Mouse (Mus musculus) embryonic facial prominence, embryonic 10.5 days (tissue): ENCODE data around the gene Shb. TPM values are rescaled to one million over a fixed set of nuclear protein-coding genes. Genes with fewer than 3 reads are reported as not detected.

Experiments
- DNase-seq: peaks from one replicate; pipeline ENCODE4 v3.0.0-alpha.2; 2017; ENCODE audit warnings: low spot score
- H3K27ac ChIP-seq: fragments of 300-500 bp; sonication (generic); replicated peaks from 2 replicates; pipeline ENCODE4 v1.5.1; 2016; ENCODE audit warnings: mild to moderate bottlenecking
- H3K27me3 ChIP-seq: fragments of 300-500 bp; sonication (generic); replicated peaks from 2 replicates; pipeline ENCODE4 v1.6.1; 2016; ENCODE audit warnings: low read depth, mild to moderate bottlenecking; ENCODE audit not compliant: poor library complexity, severe bottlenecking
- H3K36me3 ChIP-seq: fragments of 300-500 bp; sonication (generic); replicated peaks from 2 replicates; pipeline ENCODE4 v1.6.1; 2016; ENCODE audit warnings: mild to moderate bottlenecking, moderate library complexity
- H3K4me1 ChIP-seq: fragments of 300-500 bp; sonication (generic); 2 replicates; pipeline ENCODE4 v1.6.1; 2016
- H3K4me3 ChIP-seq: fragments of 300-500 bp; sonication (generic); 2 replicates; pipeline ENCODE4 v1.5.1; 2016; ENCODE audit warnings: mild to moderate bottlenecking, moderate library complexity
- H3K9me3 ChIP-seq: fragments of 300-500 bp; sonication (generic); 2 replicates; pipeline ENCODE4 v1.6.1; 2016; ENCODE audit warnings: mild to moderate bottlenecking
- WGBS: fragments of 180-500 bp; shearing (Covaris S2); methylation state at CpG from one replicate; pipeline ENCODE4 v1.1.7; 2016; 5-methylcytosine and 5-hydroxymethylcytosine counted together
- polyA plus RNA-seq: library from polyadenylated mRNA; unstranded; fragments of >200 nt; fragmentation: Nextera tagmentation; extraction: Ambion mirVana; gene quantifications from 2 replicates; pipeline ENCODE4 v1.2.1, GENCODE M21; 2016

The Shb gene
- polyA plus RNA-seq, 1 experiment from 2014 or later: 3.9 TPM

DNA sequence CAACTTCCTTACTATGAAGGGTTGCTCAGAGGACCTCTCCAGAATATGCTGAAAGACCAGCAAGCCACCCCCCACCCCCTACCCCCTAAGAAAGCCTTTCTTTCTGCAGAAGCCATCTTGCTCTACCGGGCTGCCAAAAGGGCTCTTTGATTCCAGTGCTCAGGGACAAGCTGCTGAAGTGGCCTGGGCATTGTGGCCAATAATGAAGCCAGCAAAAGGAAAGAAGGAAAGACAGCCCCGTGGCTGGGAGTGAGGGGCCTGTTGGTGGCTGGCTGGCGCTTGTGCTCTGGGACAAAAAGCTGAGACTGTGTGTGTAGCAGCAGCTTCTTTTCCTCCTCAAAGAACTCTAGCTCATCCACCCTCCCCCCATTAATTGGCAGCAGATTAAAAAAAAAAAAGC is 111.5 kb downstream of the Shb start:
- Histone ChIP-seq H3K9me3 (no peaks in the 10 kb centered on the region), H3K27ac (peak overlapping the region; percentile 76; the same call in 1 of the 2 replicates), H3K4me3 (no peak overlapping the region), H3K4me1 (peaks cover 61% of the 10 kb centered on the region), H3K36me3 (0 out of 2 replicates have a peak, but pooled peaks cover 5% of the 10 kb centered on the region), H3K27me3 (peaks cover 8% of the 10 kb centered on the region; the same call in 1 of the 2 replicates)
- peak; percentile 19 for DNase-seq
- WGBS: 38% methylated on average over 3 of the region's 3 CpGs

DNA sequence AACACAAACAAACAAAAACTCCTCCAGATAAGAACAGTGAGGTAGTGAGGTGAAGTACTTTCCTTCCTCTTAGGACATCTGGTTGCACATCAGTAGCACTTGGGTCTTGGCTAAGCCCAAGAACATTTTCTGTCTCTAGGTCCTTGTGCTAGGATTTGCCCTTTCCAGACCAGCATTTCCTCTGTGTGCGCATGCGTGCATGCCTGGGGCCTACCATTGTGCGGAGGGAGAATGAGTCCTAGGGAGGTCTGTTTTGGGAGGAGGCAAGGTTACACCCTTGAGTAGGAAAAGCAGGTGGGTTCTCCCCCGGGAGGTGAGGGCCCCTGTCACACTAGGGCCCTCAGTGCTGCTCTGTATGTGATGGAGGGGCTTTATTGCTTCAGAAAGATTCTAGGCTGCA is 113.2 kb downstream of the Shb start:
- Histone ChIP-seq H3K27me3 (peaks cover 9% of the 10 kb centered on the region; the same call in 1 of the 2 replicates), H3K27ac (peak overlapping the region; percentile 0; the same call in 1 of the 2 replicates), H3K36me3 (no peaks in the 10 kb centered on the region), H3K4me1 (peaks cover 57% of the 10 kb centered on the region), H3K4me3 (no peak overlapping the region), H3K9me3 (no peaks in the 10 kb centered on the region)
- DNase-seq: no peak
- 83% methylated on average over 4 of the region's 4 CpGs for WGBS

DNA sequence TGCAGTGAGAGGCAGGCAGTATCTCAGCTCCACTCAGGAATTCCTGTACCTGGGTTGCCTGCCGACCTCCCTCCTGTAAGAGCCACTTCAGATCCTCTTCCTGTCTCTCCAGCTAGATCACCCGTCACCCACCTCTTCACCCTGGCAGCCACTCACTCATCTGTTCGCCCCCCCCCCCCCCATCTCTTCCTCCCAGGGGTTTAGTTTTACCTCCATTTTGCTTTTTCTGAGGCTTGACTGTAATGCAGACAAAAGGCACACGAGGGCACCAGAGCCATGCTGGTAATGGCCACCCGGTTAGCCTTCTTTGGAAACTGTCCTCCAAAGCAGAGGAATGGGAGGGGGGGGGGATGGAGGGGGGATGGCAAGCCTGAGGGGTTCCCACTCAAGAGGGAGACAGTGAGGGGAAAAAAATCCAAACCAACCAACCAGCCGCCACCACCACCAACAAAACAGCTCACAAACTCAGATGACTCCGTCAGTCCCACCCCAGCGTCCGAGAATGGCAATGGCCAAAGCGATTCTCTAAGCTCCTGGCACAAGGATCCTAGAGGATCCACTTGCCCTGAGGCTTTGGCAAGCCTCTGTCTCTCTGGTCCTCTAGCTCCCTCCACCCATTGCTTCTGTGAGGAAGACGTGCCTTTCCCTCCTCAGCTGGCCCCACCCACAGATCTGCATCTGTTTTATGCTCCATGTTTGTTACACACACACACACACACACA is 113.9 kb downstream of the Shb start:
- 18% methylated on average over 11 of the region's 11 CpGs for WGBS
- H3K27ac ChIP-seq: peak overlapping the region; percentile 55

DNA sequence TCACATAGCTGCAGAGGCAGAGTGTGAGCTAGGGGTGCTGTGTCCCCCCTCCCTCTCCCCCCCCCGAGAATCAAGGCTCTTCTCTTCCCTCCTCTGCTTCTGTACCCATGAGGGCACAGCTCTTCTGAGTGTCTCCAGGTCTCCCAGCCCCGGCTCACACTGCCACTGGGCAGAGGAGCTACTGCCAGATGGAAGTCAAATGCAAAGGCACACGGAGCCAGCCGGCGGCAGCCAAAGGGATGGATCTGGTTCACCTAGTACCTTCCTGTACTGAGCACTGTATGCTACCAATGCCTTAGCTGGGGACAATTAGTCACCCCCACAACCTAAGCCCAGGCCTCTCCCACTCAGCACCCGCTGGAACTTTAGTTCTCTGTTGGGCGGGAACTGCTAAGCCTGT is 116.0 kb downstream of the Shb start:
- 68% methylated on average over 7 of the region's 7 CpGs for WGBS
- H3K4me1 ChIP-seq: peaks cover 46% of the 10 kb centered on the region
- H3K36me3 ChIP-seq: no peaks in the 10 kb centered on the region
- peaks cover 9% of the 10 kb centered on the region; the same call in 1 of the 2 replicates for H3K27me3 ChIP-seq
- no peak overlapping the region for H3K27ac ChIP-seq
- H3K9me3 ChIP-seq: no peaks in the 10 kb centered on the region
- no peak for DNase-seq
- H3K4me3 ChIP-seq: no peak overlapping the region

More for the DNA sequence above, 113.9 kb downstream of the Shb start:
- peaks cover 9% of the 10 kb centered on the region; the same call in 1 of the 2 replicates for H3K27me3 ChIP-seq
- H3K4me1 ChIP-seq: peaks cover 50% of the 10 kb centered on the region
- no peaks in the 10 kb centered on the region for H3K36me3 ChIP-seq
- no peaks in the 10 kb centered on the region for H3K9me3 ChIP-seq
- peak; percentile 80 for DNase-seq
- H3K4me3 ChIP-seq: peak overlapping the region; percentile 35; the same call in 1 of the 2 replicates

DNA sequence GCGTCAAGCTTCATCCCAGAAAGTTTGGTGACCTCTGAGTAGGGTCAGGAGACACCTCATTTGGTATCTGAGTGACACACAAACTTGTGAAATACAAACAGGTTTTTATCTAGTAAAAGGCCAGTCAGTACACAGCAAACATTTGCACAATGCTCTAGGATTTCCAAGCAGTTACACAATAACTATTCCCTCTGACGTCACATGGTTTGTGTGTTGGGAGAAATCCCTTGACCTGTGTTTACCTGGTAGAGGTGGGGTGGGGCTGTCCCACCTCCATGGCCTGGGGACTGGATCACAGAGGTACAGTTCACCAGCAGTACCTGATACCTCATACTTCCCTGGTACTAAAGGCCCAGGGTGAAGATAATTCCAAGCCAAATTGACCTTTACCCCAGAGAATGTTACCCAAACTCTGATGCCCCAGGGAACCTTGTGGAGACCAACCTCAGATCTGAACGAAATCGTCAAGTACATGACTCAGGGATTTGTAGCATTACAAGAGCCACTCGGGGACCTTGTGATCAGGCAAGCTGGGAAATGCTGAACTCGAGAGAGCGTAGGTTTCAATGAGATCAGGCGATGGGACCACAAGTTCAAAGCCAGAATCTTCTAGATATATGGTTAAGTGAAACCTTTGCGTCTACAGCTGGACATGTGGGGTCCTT is 118.5 kb downstream of the Shb start:
- H3K27me3 ChIP-seq: peaks cover 14% of the 10 kb centered on the region; the same call in 1 of the 2 replicates
- peaks cover 30% of the 10 kb centered on the region for H3K4me1 ChIP-seq
- no peak for DNase-seq
- no peaks in the 10 kb centered on the region for H3K9me3 ChIP-seq
- WGBS: 87% methylated on average over 9 of the region's 9 CpGs
- H3K27ac ChIP-seq: no peak overlapping the region
- H3K36me3 ChIP-seq: no peaks in the 10 kb centered on the region
- H3K4me3 ChIP-seq: no peak overlapping the region

DNA sequence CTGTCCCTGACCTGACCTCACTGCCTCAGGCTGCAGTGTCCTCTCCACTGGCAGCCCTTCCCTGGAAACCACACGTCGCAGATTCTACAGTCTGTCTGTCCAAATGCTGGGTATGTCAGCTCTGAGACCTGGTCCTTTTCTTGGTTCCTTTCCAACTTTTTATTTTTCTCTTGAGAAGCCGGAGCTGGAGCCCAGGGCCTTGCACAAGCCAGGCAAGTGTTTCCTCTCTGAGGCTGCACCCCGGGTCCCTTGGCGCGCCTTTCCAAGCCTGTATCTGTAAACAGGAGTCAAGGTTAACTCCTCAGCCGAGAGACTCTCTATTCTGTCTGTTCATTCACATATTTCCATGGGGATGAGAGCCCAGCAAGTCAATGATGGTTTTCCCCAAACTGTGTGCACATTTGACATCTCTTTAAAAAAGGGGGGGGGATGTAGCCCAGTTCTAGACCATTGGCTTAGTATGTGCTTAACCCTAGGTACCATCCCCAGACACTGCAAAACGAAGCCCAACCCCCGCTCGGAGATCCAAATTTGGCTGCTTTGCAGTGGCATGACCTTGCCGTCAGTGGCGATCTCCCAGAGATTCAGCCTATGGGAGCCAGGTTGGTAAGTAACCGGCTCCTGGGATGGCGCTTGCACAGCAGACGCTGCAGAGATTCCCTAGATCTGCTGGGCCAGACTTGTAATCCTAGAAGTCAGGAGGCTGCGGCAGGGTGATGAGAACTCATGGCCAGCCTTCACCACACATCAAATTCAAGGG is 119.7 kb downstream of the Shb start:
- Histone ChIP-seq H3K27ac (no peak overlapping the region), H3K36me3 (no peaks in the 10 kb centered on the region), H3K4me3 (no peak overlapping the region), H3K9me3 (no peaks in the 10 kb centered on the region), H3K4me1 (peaks cover 29% of the 10 kb centered on the region), H3K27me3 (peaks cover 14% of the 10 kb centered on the region; the same call in 1 of the 2 replicates)
- 59% methylated on average over 16 of the region's 16 CpGs for WGBS
- no peak for DNase-seq

DNA sequence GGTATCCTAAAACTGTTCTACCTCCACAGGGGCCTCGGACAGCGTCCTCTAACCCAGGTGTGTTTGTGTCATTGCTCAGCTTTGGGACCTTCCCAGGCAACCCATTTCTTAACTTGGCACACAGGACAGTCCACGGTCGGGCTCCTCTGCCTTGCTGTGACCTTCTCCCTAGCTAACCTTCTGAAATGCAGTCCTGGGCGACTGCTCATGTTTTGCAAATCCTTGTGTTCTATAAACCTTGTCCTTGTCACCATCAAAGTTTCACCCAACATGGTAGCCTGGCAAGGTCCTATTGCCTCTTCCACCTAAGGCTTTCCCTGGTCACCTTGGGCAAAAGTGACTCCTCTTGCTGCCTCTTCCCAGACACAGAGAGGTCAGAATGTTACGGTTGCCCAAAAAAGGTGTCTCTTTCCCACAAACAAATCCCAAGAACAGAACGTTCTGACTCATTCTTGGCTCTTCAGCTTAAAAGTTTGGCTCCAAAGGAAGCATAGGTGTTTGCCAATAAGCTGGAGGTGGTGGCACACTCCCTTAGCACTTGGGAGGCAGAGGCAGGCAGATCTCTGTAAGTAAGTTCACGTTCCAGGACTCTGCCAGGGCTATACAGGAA is 121.0 kb downstream of the Shb start:
- Histone ChIP-seq H3K36me3 (no peaks in the 10 kb centered on the region), H3K27me3 (peaks cover 11% of the 10 kb centered on the region; the same call in 1 of the 2 replicates), H3K4me1 (peaks cover 42% of the 10 kb centered on the region), H3K4me3 (no peak overlapping the region), H3K9me3 (no peaks in the 10 kb centered on the region), H3K27ac (no peak overlapping the region)
- WGBS: 89% methylated on average over 8 of the region's 8 CpGs
- DNase-seq: no peak

DNA sequence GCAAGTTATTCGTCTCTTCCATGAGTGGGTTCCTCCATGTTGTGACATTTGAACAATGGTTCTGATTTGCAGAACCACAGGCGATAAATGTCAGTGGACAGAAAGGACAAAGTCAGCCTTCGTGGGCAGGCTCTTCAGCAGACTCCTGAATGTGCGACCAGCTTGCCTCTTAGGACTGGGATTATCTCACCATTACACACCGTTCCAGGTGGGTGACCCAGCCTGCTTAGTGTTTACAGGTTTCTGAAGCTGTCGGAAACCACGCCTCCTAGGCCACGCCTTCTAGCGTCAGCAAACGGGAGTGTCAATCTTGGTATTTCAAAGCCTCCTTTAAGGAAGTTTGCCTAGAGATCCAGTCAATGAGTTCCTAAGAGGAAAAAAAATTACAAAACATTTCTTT is 123.0 kb downstream of the Shb start:
- Histone ChIP-seq H3K27ac (peak overlapping the region; percentile 98), H3K4me1 (peaks cover 48% of the 10 kb centered on the region)
- WGBS: 1% methylated on average over 10 of the region's 10 CpGs

DNA sequence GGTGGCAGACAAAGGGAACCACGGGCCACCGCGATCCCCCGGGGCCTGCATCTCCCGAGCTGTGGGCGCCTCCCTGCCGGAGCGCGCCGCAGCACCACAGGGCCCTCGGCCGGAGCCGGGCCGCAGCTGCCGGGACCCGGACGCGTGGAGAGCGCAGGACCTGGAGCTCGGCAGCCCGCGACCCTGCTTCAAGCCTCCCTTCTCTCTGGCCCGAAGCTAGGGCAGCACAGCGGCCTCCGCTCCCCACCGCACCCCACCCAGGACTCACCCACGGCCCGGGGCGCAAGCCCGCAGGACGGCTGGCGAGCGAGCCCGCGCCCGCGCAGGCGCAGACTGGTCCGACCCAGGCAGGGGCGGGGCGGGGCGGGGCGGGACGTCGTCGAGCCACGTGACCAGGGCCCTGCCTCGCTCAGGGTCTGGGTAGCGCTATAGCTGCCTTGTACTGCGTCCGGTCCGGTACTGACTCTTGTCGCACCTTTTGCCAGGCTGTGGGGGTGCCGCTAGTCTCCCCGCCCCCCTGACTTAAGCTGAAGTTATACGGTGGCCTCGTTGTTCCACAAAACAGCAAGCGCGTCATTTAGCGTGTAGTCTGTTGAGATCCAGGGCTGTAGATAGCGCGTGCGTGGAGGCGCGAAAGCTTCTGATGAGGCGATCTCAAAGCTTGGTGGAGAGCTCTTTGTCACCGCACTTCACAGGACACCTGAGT is 123.7 kb downstream of the Shb start, which contains the start of gene Slc25a51:
TSS of gene Slc25a51 (minus strand) at position 340 of the 706 bp plus-strand sequence.
- peaks cover 17% of the 10 kb centered on the region for H3K36me3 ChIP-seq
- peaks cover 48% of the 10 kb centered on the region for H3K4me1 ChIP-seq
- peak; percentile 95 for DNase-seq
- H3K4me3 ChIP-seq: peak within 1 kb of the TSS; percentile 98
- H3K27ac ChIP-seq: peak within 1 kb of the TSS; percentile 98
- under 1% methylated on average over 67 of the region's 67 CpGs for WGBS
- H3K9me3 ChIP-seq: no peaks in the 10 kb centered on the region
- 0 out of 2 replicates have a peak, but pooled peaks cover 6% of the 10 kb centered on the region for H3K27me3 ChIP-seq

More for the DNA sequence above, 123.0 kb downstream of the Shb start:
- H3K9me3 ChIP-seq: no peaks in the 10 kb centered on the region
- H3K27me3 ChIP-seq: 0 out of 2 replicates have a peak, but pooled peaks cover 6% of the 10 kb centered on the region
- DNase-seq: peak; percentile 74
- H3K36me3 ChIP-seq: peaks cover 10% of the 10 kb centered on the region
- peak overlapping the region; percentile 98 for H3K4me3 ChIP-seq

DNA sequence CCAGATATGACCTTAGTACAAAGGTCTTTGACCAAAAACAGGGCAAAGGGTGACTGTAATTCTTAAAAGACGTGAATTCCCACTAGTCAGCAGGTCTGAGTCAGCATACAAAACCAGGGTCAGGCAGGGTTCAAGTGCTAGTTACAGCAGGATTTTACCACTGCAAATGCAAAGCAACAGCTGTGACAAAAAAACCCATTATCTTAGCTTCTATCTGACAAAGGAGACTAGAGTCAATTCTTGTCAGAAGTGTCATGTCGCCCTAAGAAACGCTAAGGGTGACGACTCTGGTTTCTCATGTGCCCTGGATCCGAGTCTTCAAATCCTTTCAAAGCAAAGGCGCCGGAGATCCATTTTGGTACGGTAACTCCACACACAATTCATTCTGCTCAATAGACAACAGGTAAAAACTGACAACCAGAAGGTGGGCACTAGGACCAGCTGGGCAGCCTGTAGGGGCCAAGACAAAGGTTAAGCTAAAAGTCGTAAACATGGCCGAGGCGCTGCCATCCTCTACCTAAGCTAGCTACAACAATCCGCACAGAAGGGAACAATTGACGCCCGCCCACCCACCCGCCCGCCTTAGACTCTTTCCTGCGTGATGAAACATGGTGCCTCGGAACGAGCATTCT is 124.5 kb downstream of the Shb start:
- H3K4me1 ChIP-seq: peaks cover 45% of the 10 kb centered on the region
- WGBS: 3% methylated on average over 19 of the region's 19 CpGs
- no peak for DNase-seq

More for the DNA sequence above, 124.5 kb downstream of the Shb start:
- Histone ChIP-seq H3K9me3 (no peaks in the 10 kb centered on the region), H3K27ac (peak overlapping the region; percentile 98), H3K4me3 (peak overlapping the region; percentile 98), H3K27me3 (0 out of 2 replicates have a peak, but pooled peaks cover 6% of the 10 kb centered on the region), H3K36me3 (peaks cover 24% of the 10 kb centered on the region)
